Mouse (Mus musculus) midbrain, postnatal 0 days (tissue): ENCODE measurements around the gene Zrsr1. TPM values are rescaled to one million over a fixed set of nuclear protein-coding genes. Genes with fewer than 3 reads are reported as not detected.
A peak's percentile ranks its signal among the peaks of the same experiment; 100 is the strongest.

ENCODE experiments used
- ATAC-seq: fragments of 200-750 bp; cut with Nextera tagmentation; 2 replicates; pipeline ENCODE4 v1.8.0; 2017; ENCODE audit warnings: moderate number of reproducible peaks, mild to moderate bottlenecking, moderate TSS enrichment, moderate library complexity; ENCODE audit not compliant: low FRiP score
- DNase-seq: peaks from one replicate; pipeline ENCODE4 v3.0.0-alpha.2; 2015; ENCODE audit warnings: low spot score
- H3K27ac ChIP-seq: fragments of 300-500 bp; sonication (generic); 2 replicates; pipeline ENCODE4 v1.5.1; 2014; ENCODE audit warnings: low read depth, mild to moderate bottlenecking, low read length, mixed read lengths
- H3K27me3 ChIP-seq: fragments of 300-500 bp; sonication (generic); 2 replicates; pipeline ENCODE4 v1.6.1; 2014; ENCODE audit warnings: low read length, control low read depth, mixed read lengths; ENCODE audit not compliant: insufficient read depth
- H3K36me3 ChIP-seq: fragments of 300-500 bp; sonication (generic); 2 replicates; pipeline ENCODE4 v1.6.1; 2014; ENCODE audit warnings: low read length, control low read depth, mixed read lengths; ENCODE audit not compliant: insufficient read depth
- H3K4me1 ChIP-seq: fragments of 300-500 bp; sonication (generic); 2 replicates; pipeline ENCODE4 v1.6.1; 2014; ENCODE audit warnings: mild to moderate bottlenecking, control low read depth, antibody characterized with exemption, low read length, mixed read lengths; ENCODE audit not compliant: insufficient read depth
- H3K4me2 ChIP-seq: fragments of 300-500 bp; sonication (generic); 2 replicates; pipeline ENCODE4 v1.6.1; 2014; ENCODE audit warnings: low read depth, mild to moderate bottlenecking, low read length, mixed read lengths; ENCODE audit not compliant: poor library complexity, severe bottlenecking
- H3K4me3 ChIP-seq: fragments of 300-500 bp; sonication (generic); 2 replicates; pipeline ENCODE4 v1.5.1; 2014; ENCODE audit warnings: low read depth, mild to moderate bottlenecking, low read length, moderate library complexity
- H3K9ac ChIP-seq: fragments of 300-500 bp; sonication (generic); replicated peaks from 2 replicates; pipeline ENCODE4 v1.6.1; 2014; ENCODE audit warnings: mild to moderate bottlenecking, low read length, moderate library complexity, mixed read lengths; ENCODE audit not compliant: poor library complexity, severe bottlenecking
- H3K9me3 ChIP-seq: fragments of 300-500 bp; sonication (generic); 2 replicates; pipeline ENCODE4 v1.6.1; 2016; ENCODE audit warnings: low read length, control low read depth
- CTCF ChIP-seq: IDR thresholded peaks from 2 replicates; pipeline ENCODE4 v1.5.1; 2016; ENCODE audit warnings: antibody characterized with exemption, mild to moderate bottlenecking
- WGBS: fragments of 180-500 bp; shearing (Covaris S2); extraction: QIAGEN DNeasy Blood & Tissue Kit; methylation state at CpG from one replicate; pipeline ENCODE4 v1.1.7; 2014; 5-methylcytosine and 5-hydroxymethylcytosine counted together
- polyA plus RNA-seq: library from polyadenylated mRNA; unstranded; fragments of >200 nt; fragmentation: Nextera tagmentation; extraction: Ambion mirVana; gene quantifications from 2 replicates; pipeline ENCODE4 v1.2.1, GENCODE M21; 2015
- total RNA-seq: library from RNA; depleted of rRNA; stranded (reverse); fragments of >200 nt; gene quantifications from 2 replicates; pipeline ENCODE4 v1.2.3, GENCODE M21; 2014

Zrsr1 gene
- total and polyA plus RNA-seq, 2 experiments from 2014 or later, result 8.4 to 23.6 TPM

DNA sequence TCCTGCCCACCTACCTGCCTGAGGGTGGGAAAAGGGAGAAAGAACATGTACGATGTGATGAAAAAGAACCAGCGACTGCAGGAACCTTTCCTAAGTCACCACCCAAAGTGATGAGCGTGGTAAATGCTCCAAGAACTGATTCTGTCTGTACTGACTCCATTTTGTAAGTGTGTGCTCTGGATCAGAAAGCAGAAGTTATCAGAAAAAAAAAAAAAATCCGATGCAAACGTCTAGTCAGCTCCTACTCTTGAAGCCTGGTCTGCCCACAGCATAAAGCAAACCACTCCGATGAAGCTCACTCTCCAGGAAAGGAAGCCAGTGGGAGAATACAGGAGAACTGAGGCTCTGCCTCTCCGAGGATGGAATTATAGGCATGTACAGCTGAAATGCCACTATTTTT is 19.1 kb upstream of the Zrsr1 start:
- no peak overlapping the region for H3K9ac ChIP-seq
- no peaks in the 10 kb centered on the region for H3K4me1 ChIP-seq
- H3K36me3 ChIP-seq, result no peaks in the 10 kb centered on the region
- 94% methylated on average over 7 of the region's 7 CpGs for WGBS
- H3K4me2 ChIP-seq, result no peak overlapping the region
- DNase-seq, result no peak
- H3K27me3 ChIP-seq, result no peaks in the 10 kb centered on the region
- H3K9me3 ChIP-seq, result no peaks in the 10 kb centered on the region
- no peak overlapping the region for H3K4me3 ChIP-seq
- H3K27ac ChIP-seq, result no peak overlapping the region
- TF ChIP-seq CTCF, result no peak
- ATAC-seq, result no peak

DNA sequence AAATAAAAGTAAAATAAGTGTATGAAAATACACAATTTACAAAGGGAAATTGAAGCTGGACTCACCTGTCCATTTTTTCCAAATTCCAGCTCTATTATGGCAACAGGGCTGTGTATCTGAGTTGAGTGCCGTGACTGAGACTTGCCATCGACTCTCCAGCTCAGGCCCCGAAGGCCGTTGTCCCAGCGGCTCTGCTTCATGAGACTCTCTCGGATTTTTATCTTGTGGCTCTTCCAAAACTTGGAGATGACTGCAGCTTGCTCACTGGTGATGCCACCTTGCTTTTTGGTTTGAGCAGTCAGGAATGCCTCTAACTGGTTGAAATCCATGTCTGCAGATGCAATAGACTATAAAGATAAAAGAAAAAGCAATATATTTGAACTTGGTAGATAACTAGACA is 15.5 kb upstream of the Zrsr1 start:
- Histone ChIP-seq H3K9ac (no peak overlapping the region), H3K27me3 (no peaks in the 10 kb centered on the region), H3K4me1 (no peaks in the 10 kb centered on the region), H3K4me3 (no peak overlapping the region), H3K27ac (no peak overlapping the region), H3K9me3 (no peaks in the 10 kb centered on the region), H3K36me3 (no peaks in the 10 kb centered on the region), H3K4me2 (no peak overlapping the region)
- no peak for TF ChIP-seq CTCF
- no peak for DNase-seq
- ATAC-seq, result no peak
- 96% methylated on average over 6 of the region's 6 CpGs for WGBS

DNA sequence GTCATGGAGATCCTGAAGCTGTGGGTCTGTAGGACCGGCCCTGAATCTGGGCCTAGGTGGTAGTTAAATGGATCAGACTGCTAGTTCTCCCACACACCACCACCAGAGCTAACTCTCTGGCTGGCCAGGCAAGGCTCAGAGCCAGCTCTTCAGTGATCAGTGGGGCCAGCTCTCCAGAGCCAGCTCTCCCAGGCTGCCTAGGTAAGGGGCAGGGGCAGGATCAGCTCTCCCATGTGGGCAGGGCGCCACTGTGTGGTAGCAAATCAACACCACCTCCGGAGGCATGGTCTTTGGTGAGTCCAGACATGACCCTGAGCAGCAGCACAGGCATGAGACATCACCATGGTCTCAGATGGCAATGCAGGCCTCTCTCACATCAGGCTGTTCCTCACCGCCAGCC is 15.0 kb upstream of the Zrsr1 start:
- no peaks in the 10 kb centered on the region for H3K9me3 ChIP-seq
- no peaks in the 10 kb centered on the region for H3K27me3 ChIP-seq
- no peaks in the 10 kb centered on the region for H3K36me3 ChIP-seq
- no peaks in the 10 kb centered on the region for H3K4me1 ChIP-seq
- WGBS, result 77% methylated on average over 4 of the region's 4 CpGs
- no peak overlapping the region for H3K4me2 ChIP-seq
- H3K27ac ChIP-seq, result no peak overlapping the region
- no peak overlapping the region for H3K4me3 ChIP-seq
- ATAC-seq, result no peak
- peak; percentile 64 for TF ChIP-seq CTCF
- DNase-seq, result peak; percentile 52
- no peak overlapping the region for H3K9ac ChIP-seq

DNA sequence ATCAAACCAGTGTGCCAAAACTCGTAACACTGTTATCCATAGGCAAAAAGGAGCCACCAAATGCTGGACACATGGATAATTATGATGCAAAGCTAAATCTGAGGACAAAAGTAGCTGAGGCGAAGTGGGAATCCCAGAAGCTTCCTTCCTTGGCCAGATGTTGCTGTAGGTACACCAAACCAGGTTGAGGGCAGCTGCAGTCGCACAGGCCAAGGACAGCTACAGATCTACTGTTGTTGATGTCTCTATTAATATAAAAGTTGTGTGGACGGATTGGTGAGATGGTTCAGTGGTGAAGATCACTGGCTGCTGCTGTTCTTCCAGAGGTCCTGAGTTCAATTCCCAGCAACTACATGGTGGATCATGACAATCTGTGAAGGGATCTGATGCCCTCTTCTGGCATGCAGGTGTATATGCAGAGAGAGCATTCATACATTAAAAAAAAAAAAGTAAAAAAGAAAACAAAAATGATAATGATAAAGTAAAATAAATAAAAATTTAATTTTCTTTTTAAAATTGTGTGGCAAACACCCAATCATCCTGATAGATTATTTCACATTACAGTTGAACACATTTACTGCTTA is 13.9 kb upstream of the Zrsr1 start:
- 92% methylated on average over 4 of the region's 4 CpGs for WGBS
- ATAC-seq, result no peak
- peak; percentile 65 for TF ChIP-seq CTCF

DNA sequence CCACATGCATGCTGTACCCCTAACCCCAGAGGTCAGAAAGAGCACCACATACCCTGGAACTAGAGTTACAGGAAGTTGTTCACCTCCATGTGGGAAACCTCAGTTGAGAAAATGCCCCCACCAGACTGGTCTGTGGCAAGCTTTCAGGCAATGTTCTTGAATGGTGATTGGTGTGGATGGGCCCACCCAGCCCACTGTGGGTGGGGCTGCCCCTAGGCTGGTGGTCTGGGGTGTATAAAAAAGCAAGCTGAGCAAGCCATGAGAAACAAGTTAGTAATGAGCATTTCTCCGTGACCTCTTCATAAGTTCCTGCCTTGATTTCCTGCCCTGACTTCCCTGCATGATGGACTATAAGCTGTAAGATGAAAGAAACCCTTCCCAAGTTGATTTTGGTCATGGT is 9.7 kb upstream of the Zrsr1 start:
- H3K4me3 ChIP-seq, result no peak overlapping the region
- H3K4me2 ChIP-seq, result no peak overlapping the region
- no peak for DNase-seq
- ATAC-seq, result no peak; the same call in 1 of the 2 replicates
- no peak overlapping the region for H3K9ac ChIP-seq
- no peaks in the 10 kb centered on the region for H3K9me3 ChIP-seq
- H3K4me1 ChIP-seq, result no peaks in the 10 kb centered on the region
- 93% methylated on average over 1 of the region's 1 CpGs for WGBS
- no peak for TF ChIP-seq CTCF
- no peaks in the 10 kb centered on the region for H3K36me3 ChIP-seq
- no peaks in the 10 kb centered on the region for H3K27me3 ChIP-seq
- H3K27ac ChIP-seq, result no peak overlapping the region

More for the DNA sequence above, 13.9 kb upstream of the Zrsr1 start:
- Histone ChIP-seq H3K4me2 (no peak overlapping the region), H3K27me3 (no peaks in the 10 kb centered on the region), H3K36me3 (no peaks in the 10 kb centered on the region), H3K4me3 (no peak overlapping the region), H3K4me1 (no peaks in the 10 kb centered on the region), H3K9ac (no peak overlapping the region), H3K9me3 (no peaks in the 10 kb centered on the region), H3K27ac (no peak overlapping the region)
- no peak for DNase-seq

DNA sequence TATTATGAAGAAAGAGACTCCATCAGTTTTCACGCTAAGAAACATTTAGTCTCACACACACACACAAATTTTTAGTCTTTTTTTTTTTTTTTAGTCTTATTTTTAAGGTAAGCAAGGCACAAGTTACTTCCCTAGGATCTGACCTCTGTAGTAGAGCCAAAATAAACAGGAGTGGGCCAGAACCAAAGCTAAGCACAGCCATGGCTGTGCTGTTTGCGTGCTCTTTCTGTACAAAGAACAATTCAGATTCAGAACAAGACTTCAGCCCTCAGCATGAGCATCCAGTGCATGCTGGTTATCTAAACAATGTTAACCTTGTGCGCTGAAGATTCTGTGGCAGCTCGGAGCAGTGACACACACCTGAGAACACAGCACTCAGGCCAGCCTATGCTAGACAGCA is 7.4 kb upstream of the Zrsr1 start:
- Histone ChIP-seq H3K4me3 (no peak overlapping the region), H3K9ac (no peak overlapping the region), H3K4me2 (no peak overlapping the region), H3K27ac (no peak overlapping the region), H3K9me3 (0 out of 2 replicates have a peak, but pooled peaks cover 4% of the 10 kb centered on the region), H3K36me3 (no peaks in the 10 kb centered on the region), H3K4me1 (no peaks in the 10 kb centered on the region), H3K27me3 (no peaks in the 10 kb centered on the region)
- 81% methylated on average over 4 of the region's 4 CpGs for WGBS
- DNase-seq, result no peak
- no peak for TF ChIP-seq CTCF
- ATAC-seq, result no peak
